Mouse (Mus musculus) spleen, adult 2 months (tissue): ENCODE measurements around the gene Cd44. TPM values are rescaled to one million over a fixed set of nuclear protein-coding genes. Genes with fewer than 3 reads are reported as not detected.

Experiments
- DNase-seq, 2 experiments: peaks; one replicate each; pipeline versions ENCODE4 v3.0.0 to v3.0.0-alpha.2; 2012 to 2021; ENCODE audit warnings: low spot score in 2 of 2, low read depth in 1 of 2
- H3K27ac ChIP-seq: fragments of 200-500 bp; 2 replicates; pipeline ENCODE4 v1.5.1; 2012; ENCODE audit warnings: low read length, inconsistent platforms; ENCODE audit not compliant: insufficient read depth
- H3K27me3 ChIP-seq: fragments of 200-500 bp; 2 replicates; pipeline ENCODE4 v1.6.1; 2012; ENCODE audit warnings: mild to moderate bottlenecking, moderate library complexity, low read length, inconsistent platforms; ENCODE audit not compliant: control insufficient read depth, insufficient read depth
- H3K36me3 ChIP-seq: fragments of 200-500 bp; 2 replicates; pipeline ENCODE4 v1.6.1; 2012; ENCODE audit warnings: mild to moderate bottlenecking, low read length, inconsistent platforms; ENCODE audit not compliant: control insufficient read depth, insufficient read depth
- H3K4me1 ChIP-seq: fragments of 200-500 bp; 2 replicates; pipeline ENCODE4 v1.6.1; 2011; ENCODE audit warnings: inconsistent platforms; ENCODE audit not compliant: control insufficient read depth, insufficient read depth, insufficient read length
- H3K4me3 ChIP-seq: fragments of 200-500 bp; 2 replicates; pipeline ENCODE4 v1.5.1; 2011; ENCODE audit warnings: mild to moderate bottlenecking, inconsistent platforms; ENCODE audit not compliant: insufficient read depth, insufficient read length; ENCODE audit errors: extremely low read depth
- CTCF ChIP-seq: fragments of 200-500 bp; IDR thresholded peaks from 2 replicates; pipeline ENCODE4 v1.5.1; 2011; ENCODE audit warnings: mild to moderate bottlenecking, inconsistent platforms; ENCODE audit not compliant: insufficient read depth, insufficient read length, insufficient replicate concordance; ENCODE audit errors: extremely low read depth
- POLR2A ChIP-seq: fragments of 200-500 bp; IDR thresholded peaks from 2 replicates; pipeline ENCODE4 v1.6.1; 2011; ENCODE audit warnings: low read depth, low read length, inconsistent platforms
- WGBS: fragments of 180-500 bp; shearing (Covaris S2); methylation state at CpG from one replicate; pipeline ENCODE4 v1.1.7; 2018; 5-methylcytosine and 5-hydroxymethylcytosine counted together
- polyA plus RNA-seq: library from polyadenylated mRNA; depleted of rRNA; stranded (reverse); fragments of >200 nt; gene quantifications from 2 replicates; pipeline ENCODE4 v1.2.3, GENCODE M21; 2012

Cd44 gene
- polyA plus RNA-seq, 1 experiment = 35.3 TPM

DNA sequence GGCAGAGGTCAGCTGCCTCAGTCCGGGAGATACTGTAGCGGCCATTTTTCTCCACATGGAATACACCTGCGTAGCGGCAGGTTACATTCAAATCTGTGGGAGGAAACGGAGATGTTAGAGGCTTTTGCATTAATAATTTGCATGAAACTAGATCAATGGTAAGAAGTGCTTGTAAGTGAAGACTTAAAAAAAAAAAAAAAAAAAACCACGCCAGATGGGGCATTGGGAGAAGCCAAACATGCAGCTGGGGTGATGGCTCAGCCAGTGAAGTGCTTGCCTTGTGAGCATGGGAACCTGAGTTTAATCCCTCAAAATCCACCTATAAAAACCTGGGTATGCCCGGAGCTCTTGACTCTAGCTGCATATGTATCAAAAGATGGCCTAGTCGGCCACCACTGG, 36.1 kb downstream of the Cd44 start:
- Histone ChIP-seq H3K36me3 (peaks cover 10% of the 10 kb centered on the region), H3K27ac (no peak overlapping the region), H3K4me1 (peaks cover 26% of the 10 kb centered on the region), H3K27me3 (no peaks in the 10 kb centered on the region), H3K4me3 (no peak overlapping the region)
- TF ChIP-seq POLR2A = no peak
- TF ChIP-seq CTCF = no peak
- no peak for DNase-seq
- WGBS = 70% methylated on average over 8 of the region's 8 CpGs

DNA sequence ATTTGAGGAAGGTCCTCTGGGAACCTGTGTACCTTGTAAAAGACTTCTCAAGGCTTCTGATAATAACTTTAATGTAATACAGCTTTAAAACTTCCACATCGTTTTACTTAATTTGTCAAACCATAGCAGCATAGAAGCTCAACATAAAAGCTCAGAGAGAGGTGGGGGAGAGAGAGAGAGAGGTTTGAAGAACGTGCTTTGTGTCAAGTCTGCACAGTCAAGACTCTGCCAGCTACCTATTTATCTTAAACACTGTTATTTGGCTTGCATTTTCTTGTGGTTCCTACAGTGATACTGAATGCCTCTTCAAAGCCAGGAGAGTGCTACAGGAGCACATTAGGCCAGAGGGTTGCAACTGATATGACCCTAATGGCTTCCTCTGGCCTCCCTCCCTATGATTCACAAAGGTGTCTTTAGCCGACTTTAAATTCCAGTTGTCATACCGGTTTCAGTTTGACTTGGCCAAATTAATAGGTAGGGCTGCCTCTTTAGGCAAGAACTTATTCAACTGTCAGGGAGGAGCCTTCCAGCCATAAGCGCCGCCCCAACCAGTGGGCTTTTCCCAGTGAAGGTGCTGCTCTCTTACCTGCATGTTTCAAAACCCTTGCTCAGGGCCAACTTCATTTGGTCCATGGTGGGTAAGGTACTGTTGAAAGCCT, 36.6 kb downstream of the Cd44 start:
- H3K27me3 ChIP-seq = no peaks in the 10 kb centered on the region
- no peak for TF ChIP-seq POLR2A
- no peak for TF ChIP-seq CTCF
- DNase-seq = no peak
- H3K36me3 ChIP-seq = peaks cover 10% of the 10 kb centered on the region
- 77% methylated on average over 6 of the region's 6 CpGs for WGBS
- no peak overlapping the region for H3K4me3 ChIP-seq
- H3K27ac ChIP-seq = no peak overlapping the region
- H3K4me1 ChIP-seq = peaks cover 23% of the 10 kb centered on the region

DNA sequence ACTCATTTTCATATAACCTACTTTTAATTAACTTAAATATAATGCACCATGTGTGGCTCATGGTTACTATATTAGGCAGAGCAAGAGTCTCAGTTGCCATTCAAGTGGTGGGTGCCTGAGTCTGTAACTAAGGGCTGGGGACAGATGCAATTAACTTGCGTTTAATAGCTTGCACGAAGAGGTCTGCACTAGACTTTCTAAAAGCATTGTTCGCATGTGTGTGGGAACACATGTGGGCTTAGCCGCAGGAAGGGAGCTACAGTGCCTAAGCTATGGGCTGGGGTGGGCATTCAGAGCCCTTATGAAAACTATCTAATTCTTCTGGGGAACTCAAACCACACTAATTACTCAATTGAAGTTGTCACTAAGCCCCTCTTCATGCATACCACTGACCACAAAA, 37.4 kb downstream of the Cd44 start:
- WGBS = 91% methylated on average over 4 of the region's 4 CpGs
- H3K36me3 ChIP-seq = peaks cover 10% of the 10 kb centered on the region
- no peak overlapping the region for H3K4me3 ChIP-seq
- DNase-seq = no peak
- H3K27ac ChIP-seq = no peak overlapping the region
- no peaks in the 10 kb centered on the region for H3K27me3 ChIP-seq
- TF ChIP-seq CTCF (no peak), POLR2A (no peak)
- peaks cover 23% of the 10 kb centered on the region for H3K4me1 ChIP-seq

DNA sequence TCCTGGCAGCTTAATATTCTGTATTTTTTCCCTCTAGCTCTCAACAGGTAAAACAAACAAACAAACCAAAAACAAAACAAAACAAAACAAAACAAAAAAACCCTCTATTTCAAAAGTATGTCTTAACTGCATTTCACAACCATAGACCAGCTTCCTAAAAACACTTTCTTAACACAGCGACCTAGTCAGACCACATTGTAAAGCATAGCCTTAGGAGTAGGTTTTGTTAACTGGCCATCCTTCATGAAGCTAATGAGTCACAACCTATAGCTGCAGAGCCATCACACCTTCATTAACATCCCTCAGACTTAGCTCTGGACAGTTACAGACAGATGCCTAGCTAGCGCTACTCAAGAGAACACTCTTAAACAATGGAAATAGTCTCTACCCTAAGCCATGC, 37.9 kb downstream of the Cd44 start:
- H3K4me1 ChIP-seq = peaks cover 19% of the 10 kb centered on the region
- 92% methylated on average over 2 of the region's 2 CpGs for WGBS
- H3K27ac ChIP-seq = no peak overlapping the region
- H3K4me3 ChIP-seq = no peak overlapping the region
- H3K36me3 ChIP-seq = peaks cover 10% of the 10 kb centered on the region
- DNase-seq = no peak
- H3K27me3 ChIP-seq = no peaks in the 10 kb centered on the region
- TF ChIP-seq CTCF (no peak), POLR2A (no peak)

DNA sequence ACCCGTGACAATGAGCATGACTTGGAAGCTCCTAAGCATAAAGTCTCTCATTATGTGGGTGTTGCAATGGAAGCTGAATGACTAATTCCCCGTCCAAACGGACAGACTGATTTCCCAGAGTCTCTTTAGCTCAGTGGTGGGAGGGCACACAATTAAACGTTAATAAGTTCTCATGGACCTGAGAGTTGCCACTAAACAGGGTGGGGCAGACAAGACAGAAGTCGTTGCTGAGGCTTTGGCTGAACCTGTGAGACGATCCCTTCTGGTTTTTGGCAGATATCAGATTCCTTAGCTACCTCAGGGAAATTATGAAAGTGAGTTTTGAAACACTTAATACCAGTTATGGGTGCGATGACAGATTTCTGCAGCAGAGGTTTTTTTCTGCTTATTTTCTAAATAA, 38.8 kb downstream of the Cd44 start:
- 87% methylated on average over 7 of the region's 7 CpGs for WGBS
- H3K4me3 ChIP-seq = no peak overlapping the region
- H3K27ac ChIP-seq = no peak overlapping the region
- no peak for DNase-seq
- H3K36me3 ChIP-seq = peaks cover 13% of the 10 kb centered on the region
- peaks cover 16% of the 10 kb centered on the region for H3K4me1 ChIP-seq
- TF ChIP-seq POLR2A = no peak
- no peak for TF ChIP-seq CTCF
- no peaks in the 10 kb centered on the region for H3K27me3 ChIP-seq

DNA sequence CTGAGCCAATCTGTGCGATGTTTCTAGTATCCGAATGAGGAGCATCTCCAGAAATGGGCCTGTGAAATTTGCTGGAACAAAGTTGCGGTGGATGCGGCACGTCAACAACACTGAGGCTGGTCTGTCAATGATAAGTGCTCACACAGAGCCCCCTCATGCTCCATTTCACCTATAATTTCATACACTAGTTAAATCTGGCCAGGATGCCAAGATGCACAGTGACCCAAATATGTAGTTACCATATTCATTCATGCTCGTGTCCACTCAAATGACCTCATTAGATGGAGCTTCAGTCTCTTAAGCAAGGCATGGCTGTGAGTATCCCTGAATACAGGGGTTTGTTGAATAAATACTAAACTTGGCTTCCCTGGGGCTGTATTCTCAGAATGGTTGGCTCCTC, 43.2 kb downstream of the Cd44 start:
- Histone ChIP-seq H3K36me3 (peaks cover 13% of the 10 kb centered on the region), H3K4me3 (no peak overlapping the region), H3K27ac (no peak overlapping the region), H3K27me3 (no peaks in the 10 kb centered on the region), H3K4me1 (no peaks in the 10 kb centered on the region)
- WGBS = 95% methylated on average over 6 of the region's 6 CpGs
- TF ChIP-seq CTCF (no peak), POLR2A (no peak)
- DNase-seq = no peak

DNA sequence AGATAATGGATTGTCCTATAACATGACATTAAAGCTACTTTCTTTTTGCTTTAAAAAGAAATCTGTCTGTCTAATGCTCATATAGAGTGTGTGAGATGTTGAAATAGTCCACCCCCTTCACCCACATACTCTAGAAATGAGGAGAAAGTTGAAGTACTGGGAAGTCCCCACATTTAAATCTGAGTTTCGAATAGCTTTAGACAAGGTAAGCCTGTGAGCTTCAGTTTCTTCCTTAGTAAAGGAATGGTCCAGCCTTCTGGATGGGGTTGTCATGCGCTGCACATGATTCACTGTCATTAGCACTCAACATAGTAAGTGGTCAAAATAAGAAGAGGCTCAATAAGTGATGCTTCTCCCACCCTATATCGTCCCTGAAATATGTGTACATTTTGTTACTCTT, 48.2 kb downstream of the Cd44 start:
- no peaks in the 10 kb centered on the region for H3K27me3 ChIP-seq
- no peak overlapping the region for H3K4me3 ChIP-seq
- WGBS = 78% methylated on average over 3 of the region's 3 CpGs
- no peak for DNase-seq
- H3K4me1 ChIP-seq = peaks cover 6% of the 10 kb centered on the region
- no peak overlapping the region for H3K27ac ChIP-seq
- peaks cover 12% of the 10 kb centered on the region for H3K36me3 ChIP-seq
- no peak for TF ChIP-seq CTCF
- no peak for TF ChIP-seq POLR2A
